Mouse (Mus musculus) myocyte (in vitro differentiated cells): Measurements from ENCODE around the gene Pdcl3. TPM values are rescaled to one million over a fixed set of nuclear protein-coding genes. Genes with fewer than 3 reads are reported as not detected.

Source experiments
- H3K27me3 ChIP-seq: one replicate; pipeline ENCODE4 v1.6.1; 2011; ENCODE audit not compliant: control insufficient read depth, insufficient read depth, insufficient read length
- H3K36me3 ChIP-seq: one replicate; pipeline ENCODE4 v1.6.1; 2011; ENCODE audit not compliant: control insufficient read depth, insufficient read depth
- H3K4me2 ChIP-seq: one replicate; pipeline ENCODE4 v1.6.1; 2011; ENCODE audit warnings: low read depth, control low read depth
- H3K4me3 ChIP-seq: one replicate; pipeline ENCODE4 v1.5.1; 2011; ENCODE audit warnings: mild to moderate bottlenecking, control low read depth, moderate library complexity
- H3K79me2 ChIP-seq: one replicate; pipeline ENCODE4 v1.6.1; 2011; ENCODE audit not compliant: control insufficient read depth, insufficient read depth
- H3ac ChIP-seq: one replicate; pipeline ENCODE4 v1.6.1; 2011; ENCODE audit not compliant: control insufficient read depth, insufficient read length
- CEBPB ChIP-seq: IDR thresholded peaks from 2 replicates; pipeline ENCODE4 v1.6.1; 2011; ENCODE audit warnings: mild to moderate bottlenecking, moderate library complexity; ENCODE audit not compliant: poor library complexity, insufficient read depth, severe bottlenecking
- E2F4 ChIP-seq: IDR thresholded peaks from one replicate; pipeline ENCODE4 v1.6.1; 2011; ENCODE audit warnings: mild to moderate bottlenecking, control low read depth, moderate library complexity; ENCODE audit not compliant: insufficient read depth
- MAX ChIP-seq: IDR thresholded peaks from one replicate; pipeline ENCODE4 v1.6.1; 2011; ENCODE audit warnings: low read depth, mild to moderate bottlenecking, control low read depth
- MYOD1 ChIP-seq, 3 experiments: IDR thresholded peaks; one replicate each; pipeline ENCODE4 v1.6.1; 2011; ENCODE audit warnings: control low read depth in 2 of 3, low read depth in 2 of 3, mild to moderate bottlenecking in 2 of 3, moderate library complexity in 1 of 3; ENCODE audit not compliant: insufficient read length in 2 of 3, control insufficient read depth in 1 of 3
- MYOG ChIP-seq, 3 experiments: IDR thresholded peaks; one replicate each; pipeline ENCODE4 v1.6.1; 2011; ENCODE audit warnings: control low read depth in 2 of 3, low read depth in 2 of 3, mild to moderate bottlenecking in 2 of 3; ENCODE audit not compliant: insufficient read length in 2 of 3, control insufficient read depth in 1 of 3, insufficient read depth in 1 of 3
- POLR2A ChIP-seq: IDR thresholded peaks from one replicate; pipeline ENCODE4 v1.6.1; 2011; ENCODE audit warnings: low read depth, mild to moderate bottlenecking, control low read depth, moderate library complexity; ENCODE audit not compliant: insufficient read length
- POLR2AphosphoS2 ChIP-seq: IDR thresholded peaks from one replicate; pipeline ENCODE4 v1.6.1; 2011; ENCODE audit warnings: low read depth, control low read depth; ENCODE audit not compliant: insufficient read length
- REST ChIP-seq: IDR thresholded peaks from one replicate; pipeline ENCODE4 v1.6.1; 2011; ENCODE audit warnings: mild to moderate bottlenecking, control low read depth, moderate library complexity; ENCODE audit not compliant: insufficient read depth, insufficient read length
- SRF ChIP-seq: IDR thresholded peaks from one replicate; pipeline ENCODE4 v1.6.1; 2011; ENCODE audit warnings: low read depth; ENCODE audit not compliant: control insufficient read depth, insufficient read length
- TCF12 ChIP-seq: IDR thresholded peaks from one replicate; pipeline ENCODE4 v1.6.1; 2011; ENCODE audit warnings: mild to moderate bottlenecking, control low read depth; ENCODE audit not compliant: poor library complexity, insufficient read depth, severe bottlenecking
- TCF3 ChIP-seq: IDR thresholded peaks from one replicate; pipeline ENCODE4 v1.6.1; 2011; ENCODE audit warnings: low read depth, control low read depth; ENCODE audit not compliant: insufficient read length
- USF1 ChIP-seq: IDR thresholded peaks from one replicate; pipeline ENCODE4 v1.6.1; 2011; ENCODE audit warnings: low read depth, mild to moderate bottlenecking, control low read depth, moderate library complexity
- polyA plus RNA-seq: library from polyadenylated mRNA; unstranded; fragments of >200 nt; fragmentation: generic; extraction: Trizol; gene quantifications from one replicate; pipeline ENCODE4 v1.2.1, GENCODE M21; 2012; ENCODE audit warnings: missing spikeins

Gene Pdcl3
- polyA plus RNA-seq, 1 experiment, result 84.9 TPM

DNA sequence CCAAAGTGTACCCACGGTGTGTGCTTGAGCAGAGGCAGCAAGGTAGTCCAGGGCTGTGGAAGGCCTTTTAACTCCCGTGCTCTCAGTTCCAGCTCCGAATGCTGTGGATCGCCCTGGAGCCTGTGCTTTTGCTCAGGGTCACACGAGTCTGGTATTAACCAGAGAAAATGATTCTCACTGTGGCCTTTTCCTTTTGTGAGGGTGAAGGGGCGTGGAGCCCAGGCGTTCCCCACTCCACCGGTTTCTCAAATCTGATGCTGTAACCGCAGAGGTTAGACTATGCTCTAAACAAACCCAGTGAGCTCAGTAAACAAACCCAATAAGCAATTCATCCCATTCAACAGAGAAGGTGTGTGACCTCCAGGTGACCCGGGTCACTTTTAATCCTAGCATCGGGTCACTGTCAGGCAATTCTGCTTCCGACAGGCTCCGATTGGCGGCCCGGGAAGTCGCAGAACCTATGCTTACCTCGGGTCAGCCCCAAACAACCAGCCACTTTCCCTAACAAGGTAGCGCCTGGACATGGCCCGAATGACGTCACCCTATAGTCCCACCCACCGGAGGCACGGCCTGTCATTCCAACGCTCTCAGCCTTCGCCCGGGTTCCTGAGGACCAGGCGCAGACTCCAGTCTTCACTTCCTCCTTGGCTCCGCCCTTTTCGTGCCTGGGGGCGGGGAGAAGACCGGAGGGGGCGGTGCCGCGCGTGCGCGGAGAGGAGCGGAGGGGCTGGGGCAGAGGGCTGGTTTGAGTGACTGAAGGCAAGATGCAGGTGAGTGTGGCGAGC is 1.9 kb downstream of the Pdcl3 start:
- TF ChIP-seq SRF, result peak; percentile 98
- TF ChIP-seq E2F4, result no peak
- peak; percentile 34 for TF ChIP-seq POLR2AphosphoS2
- no peak for TF ChIP-seq MYOD1 (IDR thresholded peaks at IDR 0.05; ENCODE audit: control insufficient read depth in 1 of 3, insufficient read length in 2 of 3, low read depth in 2 of 3)
- TF ChIP-seq POLR2A, result peak; percentile 63
- peak in 1 of 3 experiments; percentile 40 for TF ChIP-seq MYOG (IDR thresholded peaks at IDR 0.05; ENCODE audit: control insufficient read depth in 1 of 3, insufficient read depth in 1 of 3, insufficient read length in 2 of 3, low read depth in 2 of 3)

DNA sequence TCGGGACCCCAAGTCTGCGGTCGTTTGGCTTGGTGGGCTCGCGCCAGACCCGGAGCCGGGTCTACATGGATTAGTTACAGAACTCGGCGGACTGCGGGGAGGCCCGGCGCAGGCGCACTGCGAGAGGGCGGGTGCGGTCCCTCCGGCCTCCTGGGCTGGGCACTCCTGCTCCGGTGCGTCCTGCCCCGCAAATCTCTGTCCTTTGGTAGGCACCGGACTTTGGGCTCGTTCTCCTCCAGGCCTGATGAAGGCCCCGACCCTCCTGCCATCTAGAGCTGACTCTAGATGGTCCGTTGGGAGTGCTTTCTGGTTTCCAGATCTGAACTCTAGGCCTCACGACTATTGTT is 2.4 kb downstream of the Pdcl3 start:
- peak overlapping the region; percentile 84 for H3ac ChIP-seq
- H3K4me3 ChIP-seq, result peak overlapping the region; percentile 85
- no peaks in the 10 kb centered on the region for H3K27me3 ChIP-seq
- H3K79me2 ChIP-seq, result peaks cover 44% of the 10 kb centered on the region
- H3K4me2 ChIP-seq, result peak overlapping the region; percentile 70
- peaks cover 7% of the 10 kb centered on the region for H3K36me3 ChIP-seq
- TF ChIP-seq TCF12, result no peak
- no peak for TF ChIP-seq TCF3
- no peak for TF ChIP-seq MYOD1 (IDR thresholded peaks at IDR 0.05; ENCODE audit: control insufficient read depth in 1 of 3, insufficient read length in 2 of 3, low read depth in 2 of 3)
- no peak for TF ChIP-seq MAX
- TF ChIP-seq MYOG (IDR thresholded peaks at IDR 0.05; ENCODE audit: control insufficient read depth in 1 of 3, insufficient read depth in 1 of 3, insufficient read length in 2 of 3, low read depth in 2 of 3), result no peak
- no peak for TF ChIP-seq POLR2A
- TF ChIP-seq REST, result no peak
- no peak for TF ChIP-seq E2F4
- no peak for TF ChIP-seq USF1
- TF ChIP-seq CEBPB, result no peak
- TF ChIP-seq SRF, result no peak
- no peak for TF ChIP-seq POLR2AphosphoS2

More for the DNA sequence above, 1.9 kb downstream of the Pdcl3 start:
- peak overlapping the region; percentile 85 for H3K4me2 ChIP-seq
- H3ac ChIP-seq, result peak overlapping the region; percentile 84
- peaks cover 39% of the 10 kb centered on the region for H3K79me2 ChIP-seq
- peaks cover 2% of the 10 kb centered on the region for H3K36me3 ChIP-seq
- no peaks in the 10 kb centered on the region for H3K27me3 ChIP-seq
- peak overlapping the region; percentile 85 for H3K4me3 ChIP-seq

DNA sequence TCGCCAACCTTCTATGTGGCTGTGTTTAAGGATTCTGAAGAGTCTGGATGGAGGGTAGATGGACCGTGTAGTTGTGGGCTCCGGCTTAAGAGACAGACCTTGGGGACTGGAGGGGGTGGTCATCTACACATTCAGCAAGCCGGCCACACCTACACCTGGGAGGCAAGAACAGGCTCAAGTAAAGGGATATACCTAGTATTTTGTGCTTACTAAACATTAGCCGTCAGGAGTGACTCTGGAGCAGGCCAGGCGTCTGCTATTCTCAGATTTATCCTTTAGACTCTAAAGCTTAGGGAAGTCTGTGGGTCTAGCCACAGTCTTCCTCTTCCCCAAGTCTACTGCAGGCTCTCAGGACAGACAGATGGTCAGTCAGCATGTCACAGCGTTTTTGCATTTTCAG is 2.9 kb downstream of the Pdcl3 start:
- H3K4me3 ChIP-seq, result peak overlapping the region; percentile 85
- H3K4me2 ChIP-seq, result peak overlapping the region; percentile 70
- TF ChIP-seq SRF, result no peak
- TF ChIP-seq TCF3, result no peak
- no peak for TF ChIP-seq E2F4
- no peak for TF ChIP-seq REST
- TF ChIP-seq POLR2AphosphoS2, result no peak
- no peak for TF ChIP-seq CEBPB
- no peak for TF ChIP-seq MAX
- TF ChIP-seq USF1, result no peak
- no peak for TF ChIP-seq POLR2A
- no peak for TF ChIP-seq MYOD1 (IDR thresholded peaks at IDR 0.05; ENCODE audit: control insufficient read depth in 1 of 3, insufficient read length in 2 of 3, low read depth in 2 of 3)
- no peak for TF ChIP-seq MYOG (IDR thresholded peaks at IDR 0.05; ENCODE audit: control insufficient read depth in 1 of 3, insufficient read depth in 1 of 3, insufficient read length in 2 of 3, low read depth in 2 of 3)
- TF ChIP-seq TCF12, result no peak
- H3K27me3 ChIP-seq, result no peaks in the 10 kb centered on the region
- H3ac ChIP-seq, result peak overlapping the region; percentile 84
- peaks cover 13% of the 10 kb centered on the region for H3K36me3 ChIP-seq
- peaks cover 48% of the 10 kb centered on the region for H3K79me2 ChIP-seq

DNA sequence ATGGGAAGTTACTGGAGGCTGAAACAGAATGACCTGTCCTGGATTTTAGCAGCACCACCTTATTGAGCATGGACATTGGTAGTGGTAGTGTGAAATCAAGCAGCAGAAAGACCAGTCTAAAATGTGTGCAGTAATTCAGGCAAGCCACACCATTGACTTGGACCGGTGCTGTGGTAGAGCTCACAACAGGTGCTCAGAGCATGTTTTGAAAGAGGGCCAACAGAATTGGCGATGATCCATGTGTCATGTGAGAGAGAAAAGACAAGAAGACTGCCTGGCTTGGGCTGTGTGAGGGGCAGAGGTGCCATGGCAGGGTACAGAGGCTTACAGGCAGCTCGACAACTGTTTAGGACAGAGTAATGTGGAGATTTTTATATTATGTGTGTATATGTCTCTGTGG is 7.0 kb downstream of the Pdcl3 start:
- TF ChIP-seq SRF (no peak), TCF12 (peak; percentile 16), POLR2AphosphoS2 (no peak), POLR2A (no peak), REST (no peak), E2F4 (no peak), MAX (no peak), MYOG (IDR thresholded peaks at IDR 0.05; ENCODE audit: control insufficient read depth in 1 of 3, insufficient read depth in 1 of 3, insufficient read length in 2 of 3, low read depth in 2 of 3) (peak in 2 of 3 experiments; percentile 69 to 84), TCF3 (no peak), CEBPB (no peak), MYOD1 (IDR thresholded peaks at IDR 0.05; ENCODE audit: control insufficient read depth in 1 of 3, insufficient read length in 2 of 3, low read depth in 2 of 3) (peak in 2 of 3 experiments; percentile 82 to 86), USF1 (no peak)
- Histone ChIP-seq H3K4me2 (peak overlapping the region; percentile 27), H3ac (no peak overlapping the region), H3K36me3 (peaks cover 30% of the 10 kb centered on the region), H3K79me2 (peaks cover 48% of the 10 kb centered on the region), H3K4me3 (no peak overlapping the region), H3K27me3 (no peaks in the 10 kb centered on the region)
